Mouse (Mus musculus) embryonic fibroblast, embryonic 13.5 days (primary cell): ENCODE data around the gene Dtd1.

Experiments
- CTCF ChIP-seq: IDR thresholded peaks from 2 replicates; pipeline ENCODE4 v1.5.1; 2011; ENCODE audit warnings: mild to moderate bottlenecking, control low read depth, low read length, moderate library complexity, borderline replicate concordance; ENCODE audit not compliant: insufficient read depth
- POLR2A ChIP-seq: IDR thresholded peaks from 2 replicates; pipeline ENCODE4 v1.6.1; 2011; ENCODE audit warnings: low read depth, mild to moderate bottlenecking, control low read depth, low read length, moderate library complexity

DNA sequence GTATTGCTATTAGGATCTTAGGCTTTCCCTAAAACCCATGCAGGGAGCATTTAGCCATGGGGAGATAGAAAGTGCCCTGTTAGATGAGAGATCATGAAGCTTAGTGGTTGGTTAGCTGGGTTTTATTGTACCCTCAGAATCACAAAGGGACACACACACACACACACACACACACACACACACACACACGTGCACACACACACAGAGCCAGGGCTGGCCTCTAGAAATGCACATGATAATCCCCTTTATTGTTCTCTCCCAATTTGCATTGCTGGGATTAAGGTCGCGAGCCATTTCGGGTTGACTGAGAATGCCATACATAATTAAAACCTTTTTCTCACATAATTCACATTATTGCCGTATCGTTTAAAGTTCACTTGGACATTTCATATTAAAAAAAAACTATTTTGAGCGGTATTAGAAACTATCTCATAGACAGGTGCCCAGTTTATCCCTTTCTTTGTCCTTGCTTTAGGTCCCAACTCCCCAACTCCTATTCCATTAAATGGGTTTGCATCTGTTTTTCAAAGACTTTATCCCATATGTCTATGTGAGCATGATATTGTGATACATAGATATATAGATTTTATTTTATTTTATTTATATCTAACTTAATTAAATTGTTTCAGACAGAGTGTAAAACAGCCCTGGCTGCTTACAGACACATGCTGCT lies 164.6 kb downstream of the Dtd1 start:
- TF ChIP-seq CTCF (no peak), POLR2A (no peak)
